Mouse (Mus musculus): ENCODE results near the gene Mdm2.

GRCm38 (mm10) chr10:117643302-117643701, 67.3 kb downstream of the Mdm2 start:
- TF ChIP-seq CTCF (IDR thresholded peaks at IDR 0.05; ENCODE audit: low read depth, low read length) (no peak), POLR2A (IDR thresholded peaks at IDR 0.05; ENCODE audit: extremely low read depth, insufficient read depth, low read length) (no peak)
